Mouse (Mus musculus) bone marrow macrophage, adult 2 months (primary cell): ENCODE measurements around the gene Dok1.

Experiments
- CTCF ChIP-seq: IDR thresholded peaks from 2 replicates; pipeline ENCODE4 v1.5.1; 2012; ENCODE audit warnings: low read depth, mild to moderate bottlenecking, low read length, moderate library complexity
- POLR2A ChIP-seq: IDR thresholded peaks from 2 replicates; pipeline ENCODE4 v1.6.1; 2012; ENCODE audit warnings: mild to moderate bottlenecking, low read depth, low read length, borderline replicate concordance

GRCm38 (mm10) chr6:83032769-83033191 is 491 bp downstream of the Dok1 start:
- TF ChIP-seq CTCF = no peak
- no peak for TF ChIP-seq POLR2A
